Mouse (Mus musculus) hindbrain, postnatal 0 days (tissue): Measurements from ENCODE around the gene Abcb4. TPM values are rescaled to one million over a fixed set of nuclear protein-coding genes. Genes with fewer than 3 reads are reported as not detected.

Experiments
- ATAC-seq: fragments of 200-750 bp; cut with Nextera tagmentation; 2 replicates; pipeline ENCODE4 v1.8.0; 2017; ENCODE audit warnings: mild to moderate bottlenecking, moderate TSS enrichment, moderate library complexity
- DNase-seq: peaks from one replicate; pipeline ENCODE4 v3.0.0-alpha.2; 2015; ENCODE audit warnings: low spot score
- H3K27ac ChIP-seq: fragments of 300-500 bp; sonication (generic); 2 replicates; pipeline ENCODE4 v1.5.1; 2014; ENCODE audit warnings: mild to moderate bottlenecking
- H3K27me3 ChIP-seq: fragments of 300-500 bp; sonication (generic); 2 replicates; pipeline ENCODE4 v1.6.1; 2014; ENCODE audit warnings: low read length, mixed read lengths; ENCODE audit not compliant: insufficient read depth
- H3K36me3 ChIP-seq: fragments of 300-500 bp; sonication (generic); 2 replicates; pipeline ENCODE4 v1.6.1; 2014; ENCODE audit warnings: low read length, mixed read lengths; ENCODE audit not compliant: insufficient read depth
- H3K4me1 ChIP-seq: fragments of 300-500 bp; sonication (generic); 2 replicates; pipeline ENCODE4 v1.6.1; 2014; ENCODE audit warnings: antibody characterized with exemption, low read length, mixed read lengths; ENCODE audit not compliant: insufficient read depth
- H3K4me2 ChIP-seq: fragments of 300-500 bp; sonication (generic); 2 replicates; pipeline ENCODE4 v1.6.1; 2014; ENCODE audit warnings: low read depth, mild to moderate bottlenecking, low read length, moderate library complexity, mixed read lengths
- H3K4me3 ChIP-seq: fragments of 300-500 bp; sonication (generic); 2 replicates; pipeline ENCODE4 v1.5.1; 2014; ENCODE audit warnings: low read length
- H3K9ac ChIP-seq: fragments of 300-500 bp; sonication (generic); replicated peaks from 2 replicates; pipeline ENCODE4 v1.6.1; 2014; ENCODE audit warnings: mild to moderate bottlenecking, low read length, moderate library complexity, mixed read lengths
- H3K9me3 ChIP-seq: fragments of 300-500 bp; sonication (generic); 2 replicates; pipeline ENCODE4 v1.6.1; 2016; ENCODE audit warnings: low read length, mixed read lengths
- CTCF ChIP-seq: IDR thresholded peaks from 2 replicates; pipeline ENCODE4 v1.5.1; 2016; ENCODE audit warnings: antibody characterized with exemption, control low read depth, low read depth
- WGBS: fragments of 180-500 bp; shearing (Covaris S2); extraction: QIAGEN DNeasy Blood & Tissue Kit; methylation state at CpG from one replicate; pipeline ENCODE4 v1.1.7; 2014; 5-methylcytosine and 5-hydroxymethylcytosine counted together
- polyA plus RNA-seq: library from polyadenylated mRNA; unstranded; fragments of >200 nt; fragmentation: Nextera tagmentation; extraction: Ambion mirVana; gene quantifications from 2 replicates; pipeline ENCODE4 v1.2.1, GENCODE M21; 2015
- total RNA-seq: library from RNA; depleted of rRNA; stranded (reverse); fragments of >200 nt; gene quantifications from 2 replicates; pipeline ENCODE4 v1.2.3, GENCODE M21; 2014

Abcb4 gene
- total and polyA plus RNA-seq, 2 experiments from 2014 or later = 1.2 to 1.4 TPM

DNA sequence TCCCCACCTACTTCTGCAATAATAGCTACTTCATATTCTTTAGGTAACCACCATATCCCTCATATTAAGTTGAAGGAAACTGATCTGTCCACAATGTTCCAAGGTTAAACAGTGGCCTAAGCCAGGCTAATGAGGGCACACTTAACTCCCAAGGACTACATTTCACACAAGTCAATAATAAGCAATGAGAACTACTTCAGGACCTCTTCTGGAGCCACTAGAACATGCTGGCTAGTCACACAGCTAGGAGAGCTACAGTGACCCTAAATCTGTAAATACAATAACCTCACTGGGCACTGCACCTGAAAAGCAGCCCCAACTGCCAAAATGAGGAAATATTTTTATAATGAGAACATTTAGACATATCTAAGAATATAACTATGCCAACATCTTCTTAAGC, 81.2 kb downstream of the Abcb4 start:
- H3K27me3 ChIP-seq = no peaks in the 10 kb centered on the region
- peaks cover 23% of the 10 kb centered on the region; the same call in 1 of the 2 replicates for H3K36me3 ChIP-seq
- no peaks in the 10 kb centered on the region for H3K4me1 ChIP-seq
- H3K4me2 ChIP-seq = no peak overlapping the region
- DNase-seq (no peak), ATAC-seq (no peak)
- no peak overlapping the region for H3K27ac ChIP-seq
- H3K9ac ChIP-seq = no peak overlapping the region
- no peak for TF ChIP-seq CTCF
- no peaks in the 10 kb centered on the region for H3K9me3 ChIP-seq
- no peak overlapping the region for H3K4me3 ChIP-seq

DNA sequence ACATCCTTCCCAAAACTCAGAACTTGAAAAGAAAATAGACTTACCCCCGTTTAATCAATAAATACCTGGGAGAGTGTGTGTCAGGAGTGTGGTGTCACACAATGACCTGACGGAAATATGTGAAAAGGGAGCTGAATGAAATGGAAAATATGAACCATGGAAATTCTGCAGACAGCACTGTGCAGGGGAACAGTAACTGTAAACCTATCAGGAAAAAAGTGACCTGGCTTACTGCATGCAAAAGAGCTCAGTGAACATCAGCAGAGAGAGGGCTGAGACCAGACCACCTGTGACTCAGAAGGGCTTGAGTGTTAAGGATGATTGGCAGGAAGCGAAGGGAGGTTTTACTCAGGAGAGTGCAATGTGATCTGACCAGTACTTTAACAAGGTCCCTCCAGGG, 92.0 kb downstream of the Abcb4 start:
- Histone ChIP-seq H3K36me3 (peaks cover 8% of the 10 kb centered on the region; the same call in 1 of the 2 replicates), H3K4me3 (no peak overlapping the region), H3K4me2 (no peak overlapping the region), H3K27ac (no peak overlapping the region), H3K9me3 (no peaks in the 10 kb centered on the region), H3K27me3 (no peaks in the 10 kb centered on the region), H3K4me1 (no peaks in the 10 kb centered on the region), H3K9ac (no peak overlapping the region)
- WGBS = 97% methylated on average over 3 of the region's 3 CpGs
- DNase-seq = no peak
- ATAC-seq = no peak
- no peak for TF ChIP-seq CTCF

DNA sequence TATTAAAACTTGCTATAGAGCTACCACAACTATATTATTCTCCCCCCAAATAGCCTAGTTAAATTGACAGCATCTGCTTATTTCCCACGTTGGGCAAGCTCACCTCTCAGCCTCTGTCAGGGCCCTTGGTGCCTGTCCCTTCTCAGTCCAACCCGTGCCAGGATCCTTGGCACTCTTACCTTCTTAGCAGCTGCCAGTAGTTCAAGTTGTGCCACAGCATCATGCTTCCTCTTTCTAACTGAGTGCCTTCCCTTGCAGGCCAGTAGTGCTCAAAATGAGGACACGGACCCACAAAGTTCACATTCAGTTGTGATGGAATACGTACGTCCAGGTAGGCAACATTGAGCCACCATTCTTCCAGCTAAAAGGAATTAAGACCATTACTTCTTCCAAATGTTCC, 94.4 kb downstream of the Abcb4 start:
- Histone ChIP-seq H3K4me1 (no peaks in the 10 kb centered on the region), H3K27ac (no peak overlapping the region), H3K9me3 (no peaks in the 10 kb centered on the region), H3K4me2 (no peak overlapping the region), H3K4me3 (no peak overlapping the region), H3K9ac (no peak overlapping the region), H3K27me3 (no peaks in the 10 kb centered on the region), H3K36me3 (peaks cover 1% of the 10 kb centered on the region; the same call in 1 of the 2 replicates)
- TF ChIP-seq CTCF = no peak
- 92% methylated on average over 5 of the region's 5 CpGs for WGBS
- DNase-seq (no peak), ATAC-seq (no peak)

DNA sequence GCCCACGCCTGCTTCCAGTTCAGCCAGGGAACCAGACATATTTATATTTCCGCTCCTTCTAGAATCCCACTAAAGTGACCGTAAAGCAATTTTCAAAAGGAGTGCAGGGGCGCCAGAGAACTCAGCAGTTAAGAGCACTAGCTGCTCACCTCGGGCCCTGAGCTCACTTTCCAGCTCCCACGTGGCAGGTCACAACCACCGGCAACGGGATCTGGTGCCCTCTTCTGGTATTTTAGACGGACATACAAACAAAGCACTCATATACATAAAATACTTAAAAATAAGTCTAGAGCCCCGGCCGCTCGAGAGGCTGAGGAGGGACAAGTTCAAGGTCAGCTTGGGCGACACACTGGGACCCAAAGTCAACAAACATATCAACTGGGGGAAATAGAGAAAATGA, 97.0 kb downstream of the Abcb4 start:
- no peaks in the 10 kb centered on the region for H3K27me3 ChIP-seq
- H3K9me3 ChIP-seq = no peaks in the 10 kb centered on the region
- ATAC-seq (no peak), DNase-seq (no peak)
- WGBS = 88% methylated on average over 13 of the region's 13 CpGs
- no peak for TF ChIP-seq CTCF
- H3K4me3 ChIP-seq = no peak overlapping the region
- no peak overlapping the region for H3K27ac ChIP-seq
- H3K36me3 ChIP-seq = no peaks in the 10 kb centered on the region
- H3K4me2 ChIP-seq = no peak overlapping the region
- H3K4me1 ChIP-seq = 0 out of 2 replicates have a peak, but pooled peaks cover 4% of the 10 kb centered on the region
- no peak overlapping the region for H3K9ac ChIP-seq

DNA sequence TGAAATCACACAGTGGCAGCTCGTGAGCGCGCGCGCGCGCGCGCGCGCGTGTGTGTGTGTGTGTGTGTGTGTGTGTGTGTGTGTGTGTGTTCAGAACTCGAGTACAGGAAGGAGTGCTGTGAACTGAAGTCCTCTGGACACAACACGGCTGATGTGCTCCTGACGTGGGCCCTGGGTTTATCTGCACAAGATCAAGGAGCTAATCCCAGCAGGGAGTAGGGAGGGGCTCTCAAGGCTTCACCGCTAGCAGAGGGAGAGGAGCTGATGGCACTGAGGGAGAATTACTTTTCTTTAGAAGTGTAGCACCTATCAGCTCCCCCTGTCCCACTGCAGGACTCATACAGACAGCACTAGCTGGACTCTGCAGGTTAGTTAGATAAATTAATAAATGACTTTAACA, 98.1 kb downstream of the Abcb4 start:
- H3K4me2 ChIP-seq = no peak overlapping the region
- H3K27me3 ChIP-seq = no peaks in the 10 kb centered on the region
- no peak for DNase-seq
- H3K4me3 ChIP-seq = no peak overlapping the region
- TF ChIP-seq CTCF = no peak
- no peaks in the 10 kb centered on the region for H3K9me3 ChIP-seq
- no peak for ATAC-seq
- 0 out of 2 replicates have a peak, but pooled peaks cover 8% of the 10 kb centered on the region for H3K4me1 ChIP-seq
- H3K27ac ChIP-seq = no peak overlapping the region
- WGBS = 93% methylated on average over 16 of the region's 16 CpGs
- H3K36me3 ChIP-seq = no peaks in the 10 kb centered on the region
- no peak overlapping the region for H3K9ac ChIP-seq

DNA sequence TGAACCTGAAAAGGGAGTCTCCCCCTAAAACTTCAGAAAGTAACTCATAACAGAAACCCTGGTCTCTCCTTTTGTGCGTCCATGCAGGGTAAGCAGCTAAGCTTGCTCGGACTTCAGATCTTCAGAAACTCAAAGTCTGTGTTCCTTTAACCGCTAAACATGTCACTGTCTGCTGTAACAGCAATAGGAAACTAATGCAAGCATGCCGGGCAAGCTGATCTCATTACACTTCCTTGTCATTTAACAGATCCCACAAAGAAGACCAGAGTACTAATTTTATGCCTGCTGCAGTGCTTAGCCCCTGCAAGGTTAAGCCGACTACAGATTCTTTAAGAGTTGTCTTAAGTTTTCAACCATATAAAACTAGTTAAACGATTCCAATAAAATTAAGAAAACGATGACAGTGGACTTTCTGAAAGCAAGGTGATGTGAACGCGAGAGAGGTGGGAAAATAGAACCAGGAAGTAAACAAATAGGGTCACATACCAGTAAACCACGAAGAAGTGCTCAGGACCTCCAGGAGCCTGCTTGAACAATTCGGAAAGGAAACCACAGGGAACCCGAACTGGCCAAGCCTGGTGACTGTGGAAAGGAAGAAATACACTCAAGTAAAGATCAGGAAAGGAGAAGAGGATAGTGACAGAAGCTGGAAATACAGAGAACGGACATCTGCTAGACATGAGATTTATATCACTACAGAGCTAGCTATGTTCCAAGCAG, 102.6 kb downstream of the Abcb4 start:
- Histone ChIP-seq H3K9ac (peak overlapping the region; percentile 76), H3K9me3 (no peaks in the 10 kb centered on the region), H3K4me1 (peaks cover 11% of the 10 kb centered on the region; the same call in 1 of the 2 replicates), H3K27ac (peak overlapping the region; percentile 88; the same call in 1 of the 2 replicates), H3K27me3 (no peaks in the 10 kb centered on the region), H3K4me3 (peak overlapping the region; percentile 80), H3K4me2 (peak overlapping the region; percentile 83), H3K36me3 (no peaks in the 10 kb centered on the region)
- no peak for TF ChIP-seq CTCF
- WGBS = 16% methylated on average over 13 of the region's 13 CpGs
- DNase-seq = no peak
- no peak for ATAC-seq
